Mouse (Mus musculus): ENCODE data around the gene Ccdc188. TPM values are rescaled to one million over a fixed set of nuclear protein-coding genes. Genes with fewer than 3 reads are reported as not detected.
"Not testable (repeated sequence)": the region's sequence is repeated elsewhere in the genome, so short reads cannot be mapped to it uniquely, and the experiment has no call there.

The Ccdc188 gene
- not detected in 3 replicates for total RNA-seq (2017)

GRCm38 (mm10) chr16:18217579-18217978, at the start of gene Ccdc188:
TSS of gene Ccdc188 (plus strand) at chr16:18217879.
- ATAC-seq (replicated peaks; ENCODE audit: insufficient number of reproducible peaks, low FRiP score, low TSS enrichment, poor library complexity, severe bottlenecking): no peak

- ATAC-seq (replicated peaks; ENCODE audit: insufficient number of reproducible peaks, low FRiP score, low TSS enrichment, poor library complexity, severe bottlenecking): no peak
Observed at GRCm38 (mm10) chr16:18169156-18169555, 48.5 kb upstream of the Ccdc188 start.

- no peak for ATAC-seq (replicated peaks; ENCODE audit: insufficient number of reproducible peaks, low FRiP score, low TSS enrichment, poor library complexity, severe bottlenecking)
Observed at GRCm38 (mm10) chr16:18169776-18170175, 47.9 kb upstream of the Ccdc188 start.

- no peak for ATAC-seq (replicated peaks; ENCODE audit: insufficient number of reproducible peaks, low FRiP score, low TSS enrichment, poor library complexity, severe bottlenecking)
Observed at GRCm38 (mm10) chr16:18172266-18172855, 45.3 kb upstream of the Ccdc188 start.

GRCm38 (mm10) chr16:18173231-18173630, 44.4 kb upstream of the Ccdc188 start:
- ATAC-seq (replicated peaks; ENCODE audit: insufficient number of reproducible peaks, low FRiP score, low TSS enrichment, poor library complexity, severe bottlenecking): no peak

GRCm38 (mm10) chr16:18173788-18174187, 43.9 kb upstream of the Ccdc188 start:
- ATAC-seq (replicated peaks; ENCODE audit: insufficient number of reproducible peaks, low FRiP score, low TSS enrichment, poor library complexity, severe bottlenecking): no peak

GRCm38 (mm10) chr16:18175817-18176541, 41.7 kb upstream of the Ccdc188 start:
- no peak for ATAC-seq (replicated peaks; ENCODE audit: insufficient number of reproducible peaks, low FRiP score, low TSS enrichment, poor library complexity, severe bottlenecking)

- no peak for ATAC-seq (replicated peaks; ENCODE audit: insufficient number of reproducible peaks, low FRiP score, low TSS enrichment, poor library complexity, severe bottlenecking)
Observed at GRCm38 (mm10) chr16:18176758-18177157, 40.9 kb upstream of the Ccdc188 start.

GRCm38 (mm10) chr16:18179591-18179990, 38.1 kb upstream of the Ccdc188 start:
- no peak for ATAC-seq (replicated peaks; ENCODE audit: insufficient number of reproducible peaks, low FRiP score, low TSS enrichment, poor library complexity, severe bottlenecking)

- ATAC-seq (replicated peaks; ENCODE audit: insufficient number of reproducible peaks, low FRiP score, low TSS enrichment, poor library complexity, severe bottlenecking): no peak
Observed at GRCm38 (mm10) chr16:18181398-18181797, 36.3 kb upstream of the Ccdc188 start.

GRCm38 (mm10) chr16:18182766-18183165, 34.9 kb upstream of the Ccdc188 start:
- ATAC-seq (replicated peaks; ENCODE audit: insufficient number of reproducible peaks, low FRiP score, low TSS enrichment, poor library complexity, severe bottlenecking): no peak

GRCm38 (mm10) chr16:18185715-18186449, 31.8 kb upstream of the Ccdc188 start:
- ATAC-seq (replicated peaks; ENCODE audit: insufficient number of reproducible peaks, low FRiP score, low TSS enrichment, poor library complexity, severe bottlenecking): no peak

- no peak for ATAC-seq (replicated peaks; ENCODE audit: insufficient number of reproducible peaks, low FRiP score, low TSS enrichment, poor library complexity, severe bottlenecking)
Observed at GRCm38 (mm10) chr16:18186798-18187197, 30.9 kb upstream of the Ccdc188 start.

- no peak for ATAC-seq (replicated peaks; ENCODE audit: insufficient number of reproducible peaks, low FRiP score, low TSS enrichment, poor library complexity, severe bottlenecking)
Observed at GRCm38 (mm10) chr16:18187221-18187620, 30.5 kb upstream of the Ccdc188 start.

GRCm38 (mm10) chr16:18191006-18191405, 26.7 kb upstream of the Ccdc188 start:
- ATAC-seq (replicated peaks; ENCODE audit: insufficient number of reproducible peaks, low FRiP score, low TSS enrichment, poor library complexity, severe bottlenecking): no peak

GRCm38 (mm10) chr16:18194208-18194985, 23.3 kb upstream of the Ccdc188 start:
- no peak for ATAC-seq (replicated peaks; ENCODE audit: insufficient number of reproducible peaks, low FRiP score, low TSS enrichment, poor library complexity, severe bottlenecking)

GRCm38 (mm10) chr16:18195068-18195467, 22.6 kb upstream of the Ccdc188 start:
- ATAC-seq (replicated peaks; ENCODE audit: insufficient number of reproducible peaks, low FRiP score, low TSS enrichment, poor library complexity, severe bottlenecking): no peak

- not testable (repeated sequence) for ATAC-seq (replicated peaks; ENCODE audit: insufficient number of reproducible peaks, low FRiP score, low TSS enrichment, poor library complexity, severe bottlenecking)
Observed at GRCm38 (mm10) chr16:18195561-18195960, 22.1 kb upstream of the Ccdc188 start.

- no peak for ATAC-seq (replicated peaks; ENCODE audit: insufficient number of reproducible peaks, low FRiP score, low TSS enrichment, poor library complexity, severe bottlenecking)
Observed at GRCm38 (mm10) chr16:18197881-18198280, 19.8 kb upstream of the Ccdc188 start.

Data from monocyte, adult 5-6 weeks (primary cell).